Mouse (Mus musculus): ENCODE measurements at regions not wholly inside any gene's neighbourhood (a gene's known extent, or its start where the extent isn't known, plus 50 kb on each side); places are given as distances from the start of the nearest gene placed in this dataset.

GRCm38 (mm10) chr1:92325281-92325680 is 129.8 kb upstream of the Hdac4 start:
- Histone ChIP-seq H3K4me3 (ENCODE audit: low read depth, low read length) (no peak overlapping the region), H3K4me1 (replicated peaks; ENCODE audit: control insufficient read depth, insufficient read depth) (no peaks in the 10 kb centered on the region), H3K27me3 (ENCODE audit: control insufficient read depth, insufficient read depth, low read length) (no peaks in the 10 kb centered on the region), H3K9ac (ENCODE audit: low read length) (no peak overlapping the region), H3K4me2 (replicated peaks; ENCODE audit: low read depth) (no peak overlapping the region), H3K36me3 (ENCODE audit: control insufficient read depth, insufficient read depth, low read length) (no peaks in the 10 kb centered on the region), H3K27ac (replicated peaks) (no peak overlapping the region), H3K9me3 (ENCODE audit: control insufficient read depth, low read length) (no peaks in the 10 kb centered on the region)
- DNase-seq (ENCODE audit: low spot score): no peak
- TF ChIP-seq CTCF (IDR thresholded peaks at IDR 0.05; ENCODE audit: low read depth) (no peak), EP300 (optimal IDR thresholded peaks at IDR 0.05) (no peak)
- WGBS: 84% methylated on average over 7 of the region's 7 CpGs
- ATAC-seq (ENCODE audit: low FRiP score, low TSS enrichment): no peak

- Histone ChIP-seq H3K27ac (replicated peaks) (no peak overlapping the region), H3K27me3 (ENCODE audit: control insufficient read depth, insufficient read depth, low read length) (no peaks in the 10 kb centered on the region), H3K4me1 (replicated peaks; ENCODE audit: control insufficient read depth, insufficient read depth) (no peaks in the 10 kb centered on the region), H3K4me3 (ENCODE audit: low read depth, low read length) (no peak overlapping the region), H3K36me3 (ENCODE audit: control insufficient read depth, insufficient read depth, low read length) (no peaks in the 10 kb centered on the region), H3K9ac (ENCODE audit: low read length) (no peak overlapping the region), H3K4me2 (replicated peaks; ENCODE audit: low read depth) (no peak overlapping the region), H3K9me3 (ENCODE audit: control insufficient read depth, low read length) (no peaks in the 10 kb centered on the region)
- ATAC-seq (ENCODE audit: low FRiP score, low TSS enrichment) (no peak), DNase-seq (ENCODE audit: low spot score) (no peak)
- WGBS: 59% methylated on average over 14 of the region's 14 CpGs
- TF ChIP-seq CTCF (IDR thresholded peaks at IDR 0.05; ENCODE audit: low read depth) (no peak), EP300 (optimal IDR thresholded peaks at IDR 0.05) (no peak)
Measured at GRCm38 (mm10) chr1:92324091-92324950, 128.8 kb upstream of the Hdac4 start.

GRCm38 (mm10) chr1:92317131-92317530 is 121.6 kb upstream of the Hdac4 start:
- Histone ChIP-seq H3K9ac (ENCODE audit: low read length) (no peak overlapping the region), H3K4me1 (replicated peaks; ENCODE audit: control insufficient read depth, insufficient read depth) (peaks cover 5% of the 10 kb centered on the region; the same call in 1 of the 2 replicates), H3K27ac (replicated peaks) (no peak overlapping the region), H3K9me3 (ENCODE audit: control insufficient read depth, low read length) (no peaks in the 10 kb centered on the region), H3K27me3 (ENCODE audit: control insufficient read depth, insufficient read depth, low read length) (no peaks in the 10 kb centered on the region), H3K4me3 (ENCODE audit: low read depth, low read length) (no peak overlapping the region), H3K36me3 (ENCODE audit: control insufficient read depth, insufficient read depth, low read length) (no peaks in the 10 kb centered on the region), H3K4me2 (replicated peaks; ENCODE audit: low read depth) (no peak overlapping the region)
- TF ChIP-seq CTCF (IDR thresholded peaks at IDR 0.05; ENCODE audit: low read depth) (no peak), EP300 (optimal IDR thresholded peaks at IDR 0.05) (no peak)
- no peak for DNase-seq (ENCODE audit: low spot score)
- 0 out of 2 replicates have a peak, but pooled peaks have one; percentile 21 for ATAC-seq (ENCODE audit: low FRiP score, low TSS enrichment)
- WGBS: 76% methylated on average over 4 of the region's 4 CpGs

GRCm38 (mm10) chr1:92316191-92316723 is 120.8 kb upstream of the Hdac4 start:
- ATAC-seq (ENCODE audit: low FRiP score, low TSS enrichment): peak; percentile 45; the same call in 1 of the 2 replicates
- 16% methylated on average over 10 of the region's 10 CpGs for WGBS
- no peak for TF ChIP-seq EP300 (optimal IDR thresholded peaks at IDR 0.05)
- no peak for DNase-seq (ENCODE audit: low spot score)
- Histone ChIP-seq H3K4me1 (replicated peaks; ENCODE audit: control insufficient read depth, insufficient read depth) (peaks cover 5% of the 10 kb centered on the region; the same call in 1 of the 2 replicates), H3K4me3 (ENCODE audit: low read depth, low read length) (no peak overlapping the region), H3K9me3 (ENCODE audit: control insufficient read depth, low read length) (no peaks in the 10 kb centered on the region), H3K27me3 (ENCODE audit: control insufficient read depth, insufficient read depth, low read length) (no peaks in the 10 kb centered on the region), H3K27ac (replicated peaks) (no peak overlapping the region), H3K9ac (ENCODE audit: low read length) (no peak overlapping the region), H3K4me2 (replicated peaks; ENCODE audit: low read depth) (peak overlapping the region; percentile 23; the same call in 1 of the 2 replicates), H3K36me3 (ENCODE audit: control insufficient read depth, insufficient read depth, low read length) (no peaks in the 10 kb centered on the region)

GRCm38 (mm10) chr1:92313001-92313597 is 117.6 kb upstream of the Hdac4 start:
- Histone ChIP-seq H3K27ac (replicated peaks) (no peak overlapping the region), H3K4me2 (replicated peaks; ENCODE audit: low read depth) (no peak overlapping the region), H3K9ac (ENCODE audit: low read length) (no peak overlapping the region), H3K27me3 (ENCODE audit: control insufficient read depth, insufficient read depth, low read length) (no peaks in the 10 kb centered on the region), H3K4me3 (ENCODE audit: low read depth, low read length) (no peak overlapping the region), H3K9me3 (ENCODE audit: control insufficient read depth, low read length) (no peaks in the 10 kb centered on the region), H3K4me1 (replicated peaks; ENCODE audit: control insufficient read depth, insufficient read depth) (peaks cover 5% of the 10 kb centered on the region; the same call in 1 of the 2 replicates), H3K36me3 (ENCODE audit: control insufficient read depth, insufficient read depth, low read length) (no peaks in the 10 kb centered on the region)
- DNase-seq (ENCODE audit: low spot score) (no peak), ATAC-seq (ENCODE audit: low FRiP score, low TSS enrichment) (no peak)
- no peak for TF ChIP-seq CTCF (IDR thresholded peaks at IDR 0.05; ENCODE audit: low read depth)
- TF ChIP-seq EP300 (optimal IDR thresholded peaks at IDR 0.05): no peak
- WGBS: 62% methylated on average over 16 of the region's 16 CpGs

GRCm38 (mm10) chr1:92309883-92310282 is 114.4 kb upstream of the Hdac4 start:
- TF ChIP-seq CTCF (IDR thresholded peaks at IDR 0.05; ENCODE audit: low read depth): no peak
- TF ChIP-seq EP300 (optimal IDR thresholded peaks at IDR 0.05): no peak
- no peak overlapping the region for H3K4me2 ChIP-seq (replicated peaks; ENCODE audit: low read depth)
- no peaks in the 10 kb centered on the region for H3K27me3 ChIP-seq (ENCODE audit: control insufficient read depth, insufficient read depth, low read length)
- DNase-seq (ENCODE audit: low spot score): no peak
- ATAC-seq (ENCODE audit: low FRiP score, low TSS enrichment): no peak
- no peak overlapping the region for H3K4me3 ChIP-seq (ENCODE audit: low read depth, low read length)
- no peak overlapping the region for H3K9ac ChIP-seq (ENCODE audit: low read length)
- H3K9me3 ChIP-seq (ENCODE audit: control insufficient read depth, low read length): no peaks in the 10 kb centered on the region
- no peaks in the 10 kb centered on the region for H3K36me3 ChIP-seq (ENCODE audit: control insufficient read depth, insufficient read depth, low read length)
- no peak overlapping the region for H3K27ac ChIP-seq (replicated peaks)
- WGBS: 69% methylated on average over 2 of the region's 2 CpGs
- no peaks in the 10 kb centered on the region for H3K4me1 ChIP-seq (replicated peaks; ENCODE audit: control insufficient read depth, insufficient read depth)
